In genomic region chr3:30546366-30546765, GRCm38 (mm10) we compare ENCODE assay signal across 10 mouse cellular contexts. TPM values are rescaled to one million over a fixed set of nuclear protein-coding genes. Genes with fewer than 3 reads are reported as not detected.
A peak's percentile ranks its signal among the peaks of the same experiment; 100 is the strongest.
DNase-seq lines count a peak whose midpoint lies in the region; ATAC-seq lines count a peak whose summit lies in the region.
"Had no signal": no experiment of that assay in that cellular context is flagged by ENCODE, and none has a peak within 500 bp of the region (broad histone marks: within the 10 kb centered on the region; RNA-seq: fewer than 3 reads in every experiment).

No protein-coding gene starts in this region.

- H3K9ac ChIP-seq in lung, embryonic 15.5 days = no peak overlapping the region
- no peak overlapping the region for H3K9ac ChIP-seq in stomach, embryonic 15.5 days

- peak; percentile 81; the same call in 1 of the 2 replicates for ATAC-seq in lung, embryonic 15.5 days (ENCODE audit: borderline replicate concordance, extremely low read depth, low FRiP score, low TSS enrichment)
- ATAC-seq in stomach, embryonic 15.5 days (ENCODE audit: insufficient read depth, low FRiP score, low read depth) = no peak

- peak overlapping the region; percentile 38 for H3K4me3 ChIP-seq in heart, embryonic 10.5 days
- peak overlapping the region; percentile 11; the same call in 1 of the 2 replicates for H3K4me3 ChIP-seq in lung, embryonic 15.5 days
- H3K4me3 ChIP-seq in limb, embryonic 10.5 days = peak overlapping the region; percentile 16
- no peak overlapping the region for H3K4me3 ChIP-seq in stomach, embryonic 15.5 days (replicated peaks)

- H3K27me3 ChIP-seq in heart, embryonic 10.5 days (ENCODE audit: insufficient read depth, poor library complexity, severe bottlenecking) = no peaks in the 10 kb centered on the region
- H3K27me3 ChIP-seq in lung, embryonic 15.5 days = no peaks in the 10 kb centered on the region
- no peaks in the 10 kb centered on the region for H3K27me3 ChIP-seq in limb, embryonic 10.5 days (ENCODE audit: low read depth, poor library complexity, severe bottlenecking)
- H3K27me3 ChIP-seq in stomach, embryonic 15.5 days (replicated peaks) = no peaks in the 10 kb centered on the region

- no peak overlapping the region for H3K27ac ChIP-seq in heart, embryonic 10.5 days
- H3K27ac ChIP-seq in lung, embryonic 15.5 days = peak overlapping the region; percentile 77
- H3K27ac ChIP-seq in limb, embryonic 10.5 days = peak overlapping the region; percentile 68
- no peak overlapping the region for H3K27ac ChIP-seq in stomach, embryonic 15.5 days

- DNase-seq in heart, embryonic 10.5 days (ENCODE audit: low spot score) = no peak
- DNase-seq in heart, postnatal 36 days = no peak
- no peak for DNase-seq in lung, postnatal 25 days (ENCODE audit: low spot score)
- no peak for DNase-seq in limb, embryonic 10.5 days (ENCODE audit: low spot score)
- no peak for DNase-seq in layer of hippocampus, adult 8-10 months (ENCODE audit: low spot score in 2 of 2)
- DNase-seq in thymus, postnatal 14 days = no peak

- H3K4me2 ChIP-seq in lung, embryonic 15.5 days = peak overlapping the region; percentile 50
- peak overlapping the region; percentile 9; the same call in 1 of the 2 replicates for H3K4me2 ChIP-seq in stomach, embryonic 15.5 days

- WGBS in heart, embryonic 10.5 days = 39% methylated on average over 13 of the region's 13 CpGs
- WGBS in lung, embryonic 15.5 days = 29% methylated on average over 13 of the region's 13 CpGs
- 71% methylated on average over 13 of the region's 13 CpGs for WGBS in limb, embryonic 10.5 days
- 45% methylated on average over 13 of the region's 13 CpGs for WGBS in stomach, embryonic 15.5 days

- H3K4me1 ChIP-seq in heart, embryonic 10.5 days = peaks cover 19% of the 10 kb centered on the region
- H3K4me1 ChIP-seq in lung, embryonic 15.5 days = peaks cover 32% of the 10 kb centered on the region
- peaks cover 33% of the 10 kb centered on the region for H3K4me1 ChIP-seq in limb, embryonic 10.5 days
- peaks cover 9% of the 10 kb centered on the region; the same call in 1 of the 2 replicates for H3K4me1 ChIP-seq in stomach, embryonic 15.5 days

- no peaks in the 10 kb centered on the region for H3K9me3 ChIP-seq in heart, embryonic 10.5 days
- no peaks in the 10 kb centered on the region for H3K9me3 ChIP-seq in lung, embryonic 15.5 days
- no peaks in the 10 kb centered on the region for H3K9me3 ChIP-seq in limb, embryonic 10.5 days (replicated peaks)
- H3K9me3 ChIP-seq in stomach, embryonic 15.5 days = no peaks in the 10 kb centered on the region

- intact Hi-C loops in heart, postnatal 36 days (cut with DNase I) = no loop called here

- H3K36me3 ChIP-seq in heart, embryonic 10.5 days = no peaks in the 10 kb centered on the region
- H3K36me3 ChIP-seq in lung, embryonic 15.5 days = no peaks in the 10 kb centered on the region
- H3K36me3 ChIP-seq in limb, embryonic 10.5 days = no peaks in the 10 kb centered on the region
- H3K36me3 ChIP-seq in stomach, embryonic 15.5 days = no peaks in the 10 kb centered on the region

RNA-seq across cellular contexts. Expression of gene Mecom, which starts 1.4 kb away (rescaled TPM):
- polyA plus RNA-seq in heart, embryonic 10.5 days (2016; fragmentation: Nextera tagmentation; extraction: Ambion mirVana) = 28.4 and 40.3 TPM in 2 replicates
- 10 to 100 TPM; 16.9 to 21.6 TPM for total RNA-seq in heart, postnatal 36 days (2021)
- polyA plus RNA-seq in lung, embryonic 15.5 days (2015; fragmentation: Nextera tagmentation; extraction: Ambion mirVana) = 65.4 and 68.8 TPM in 2 replicates
- 167 and 217 TPM in 2 replicates for polyA plus RNA-seq in limb, embryonic 10.5 days (2016; fragmentation: Nextera tagmentation; extraction: Ambion mirVana)
- polyA plus RNA-seq in stomach, embryonic 15.5 days (2015; fragmentation: Nextera tagmentation; extraction: Ambion mirVana) = 46.4 and 53.0 TPM in 2 replicates
- 1 to 10 TPM; 2.2 to 5.5 (median 4.5) TPM for total RNA-seq in layer of hippocampus, adult 8-10 months (2022)

RNA-seq across cellular contexts. Expression of gene Actrt3, which starts 53.4 kb away (rescaled TPM):
- polyA plus RNA-seq in heart, embryonic 10.5 days (2016; fragmentation: Nextera tagmentation; extraction: Ambion mirVana) = 0.07 TPM in 1 of 2 replicates, not detected in the other
- total RNA-seq in heart, postnatal 36 days (2021) = not detected
- polyA plus RNA-seq in lung, embryonic 15.5 days (2015; fragmentation: Nextera tagmentation; extraction: Ambion mirVana) = not detected in 2 replicates
- polyA plus RNA-seq in limb, embryonic 10.5 days (2016; fragmentation: Nextera tagmentation; extraction: Ambion mirVana) = 0.08 TPM in 1 of 2 replicates, not detected in the other
- polyA plus RNA-seq in stomach, embryonic 15.5 days (2015; fragmentation: Nextera tagmentation; extraction: Ambion mirVana) = 0.46 and 0.70 TPM in 2 replicates
- 1 to 10 TPM in 3 of 4 experiments, under 1 TPM in 1; 0.86 to 1.5 (median 1.1) TPM for total RNA-seq in layer of hippocampus, adult 8-10 months (2022)
- total RNA-seq: gastrocnemius, postnatal 10 days had no signal
- polyA plus RNA-seq: stomach, embryonic 14.5 days had no signal

RNA-seq across cellular contexts. Expression of gene Mynn, which starts 55.5 kb away (rescaled TPM):
- 24.9 and 25.6 TPM in 2 replicates for polyA plus RNA-seq in heart, embryonic 10.5 days (2016; fragmentation: Nextera tagmentation; extraction: Ambion mirVana)
- 10 to 100 TPM; 13.7 to 16.7 TPM for total RNA-seq in heart, postnatal 36 days (2021)
- polyA plus RNA-seq in lung, embryonic 15.5 days (2015; fragmentation: Nextera tagmentation; extraction: Ambion mirVana) = 28.1 and 31.7 TPM in 2 replicates
- 27.1 and 32.2 TPM in 2 replicates for polyA plus RNA-seq in limb, embryonic 10.5 days (2016; fragmentation: Nextera tagmentation; extraction: Ambion mirVana)
- 23.8 and 25.8 TPM in 2 replicates for polyA plus RNA-seq in stomach, embryonic 15.5 days (2015; fragmentation: Nextera tagmentation; extraction: Ambion mirVana)
- 10 to 100 TPM; 12.5 to 23.4 (median 19.9) TPM for total RNA-seq in layer of hippocampus, adult 8-10 months (2022)

Comparison
In these comparisons a context has a peak if more than half of its experiments do, and no peak if none do; other contexts are left out.
1. H3K27ac ChIP-seq: peak in lung, embryonic 15.5 days (single experiment) and limb, embryonic 10.5 days (single experiment); none in heart, embryonic 10.5 days (single experiment) and stomach, embryonic 15.5 days (single experiment).